Mouse (Mus musculus): ENCODE data around the gene Pycr2. TPM values are rescaled to one million over a fixed set of nuclear protein-coding genes. Genes with fewer than 3 reads are reported as not detected.

Pycr2 gene
- polyA plus RNA-seq, 1 experiment from 2014 or later: 71.7 TPM

- Histone ChIP-seq H3K9me3 (replicated peaks; ENCODE audit: control insufficient read depth, low read length, poor library complexity, severe bottlenecking) (no peaks in the 10 kb centered on the region), H3K27me3 (ENCODE audit: control insufficient read depth, insufficient read depth, low read depth, low read length) (no peaks in the 10 kb centered on the region), H3K9ac (ENCODE audit: low read depth, low read length) (no peak overlapping the region), H3K27ac (ENCODE audit: low read length) (no peak overlapping the region), H3K4me3 (ENCODE audit: low read depth, low read length) (no peak overlapping the region), H3K4me2 (ENCODE audit: low read length) (no peak overlapping the region), H3K36me3 (ENCODE audit: control insufficient read depth, insufficient read depth, low read length) (no peaks in the 10 kb centered on the region), H3K4me1 (ENCODE audit: control insufficient read depth, insufficient read depth, low read length) (peaks cover 17% of the 10 kb centered on the region)
- ATAC-seq: no peak
- WGBS: 1% methylated on average over 4 of the region's 4 CpGs
These were observed 3.0 kb upstream of the Pycr2 start for GRCm38 (mm10) chr1:180901107-180901506.

- no peak overlapping the region for H3K4me2 ChIP-seq (ENCODE audit: low read length)
- no peaks in the 10 kb centered on the region for H3K27me3 ChIP-seq (ENCODE audit: control insufficient read depth, insufficient read depth, low read depth, low read length)
- ATAC-seq: no peak
- no peaks in the 10 kb centered on the region for H3K9me3 ChIP-seq (replicated peaks; ENCODE audit: control insufficient read depth, low read length, poor library complexity, severe bottlenecking)
- H3K27ac ChIP-seq (ENCODE audit: low read length): no peak overlapping the region
- H3K4me3 ChIP-seq (ENCODE audit: low read depth, low read length): no peak overlapping the region
- H3K36me3 ChIP-seq (ENCODE audit: control insufficient read depth, insufficient read depth, low read length): peaks cover 5% of the 10 kb centered on the region; the same call in 1 of the 2 replicates
- peaks cover 17% of the 10 kb centered on the region for H3K4me1 ChIP-seq (ENCODE audit: control insufficient read depth, insufficient read depth, low read length)
- no peak overlapping the region for H3K9ac ChIP-seq (ENCODE audit: low read depth, low read length)
- WGBS: 51% methylated on average over 5 of the region's 5 CpGs
These were observed 1.2 kb upstream of the Pycr2 start for GRCm38 (mm10) chr1:180902915-180903314.

GRCm38 (mm10) chr1:180903666-180904038, 441 bp upstream of the Pycr2 start:
- peak overlapping the region; percentile 96 for H3K9ac ChIP-seq (ENCODE audit: low read depth, low read length)
- H3K4me1 ChIP-seq (ENCODE audit: control insufficient read depth, insufficient read depth, low read length): peaks cover 17% of the 10 kb centered on the region
- peak overlapping the region; percentile 91 for H3K4me3 ChIP-seq (ENCODE audit: low read depth, low read length)
- H3K4me2 ChIP-seq (ENCODE audit: low read length): peak overlapping the region; percentile 96
- H3K36me3 ChIP-seq (ENCODE audit: control insufficient read depth, insufficient read depth, low read length): peaks cover 5% of the 10 kb centered on the region; the same call in 1 of the 2 replicates
- H3K9me3 ChIP-seq (replicated peaks; ENCODE audit: control insufficient read depth, low read length, poor library complexity, severe bottlenecking): no peaks in the 10 kb centered on the region
- WGBS: 33% methylated on average over 10 of the region's 10 CpGs
- H3K27ac ChIP-seq (ENCODE audit: low read length): peak overlapping the region; percentile 60; the same call in 1 of the 2 replicates
- ATAC-seq: no peak
- no peaks in the 10 kb centered on the region for H3K27me3 ChIP-seq (ENCODE audit: control insufficient read depth, insufficient read depth, low read depth, low read length)

GRCm38 (mm10) chr1:180904815-180905080, 655 bp downstream of the Pycr2 start:
- peak; percentile 37 for ATAC-seq
- Histone ChIP-seq H3K4me3 (ENCODE audit: low read depth, low read length) (peak overlapping the region; percentile 91), H3K4me2 (ENCODE audit: low read length) (peak overlapping the region; percentile 96), H3K4me1 (ENCODE audit: control insufficient read depth, insufficient read depth, low read length) (peaks cover 17% of the 10 kb centered on the region), H3K27me3 (ENCODE audit: control insufficient read depth, insufficient read depth, low read depth, low read length) (no peaks in the 10 kb centered on the region), H3K9me3 (replicated peaks; ENCODE audit: control insufficient read depth, low read length, poor library complexity, severe bottlenecking) (no peaks in the 10 kb centered on the region), H3K9ac (ENCODE audit: low read depth, low read length) (peak overlapping the region; percentile 96), H3K27ac (ENCODE audit: low read length) (peak overlapping the region; percentile 89; the same call in 1 of the 2 replicates), H3K36me3 (ENCODE audit: control insufficient read depth, insufficient read depth, low read length) (peaks cover 5% of the 10 kb centered on the region; the same call in 1 of the 2 replicates)
- 3% methylated on average over 5 of the region's 5 CpGs for WGBS

GRCm38 (mm10) chr1:180905307-180905706, 1.2 kb downstream of the Pycr2 start:
- WGBS: 61% methylated on average over 6 of the region's 6 CpGs
- Histone ChIP-seq H3K4me3 (ENCODE audit: low read depth, low read length) (peak overlapping the region; percentile 91), H3K4me1 (ENCODE audit: control insufficient read depth, insufficient read depth, low read length) (peaks cover 17% of the 10 kb centered on the region), H3K9ac (ENCODE audit: low read depth, low read length) (peak overlapping the region; percentile 96), H3K36me3 (ENCODE audit: control insufficient read depth, insufficient read depth, low read length) (peaks cover 5% of the 10 kb centered on the region; the same call in 1 of the 2 replicates), H3K27ac (ENCODE audit: low read length) (no peak overlapping the region), H3K9me3 (replicated peaks; ENCODE audit: control insufficient read depth, low read length, poor library complexity, severe bottlenecking) (no peaks in the 10 kb centered on the region), H3K4me2 (ENCODE audit: low read length) (peak overlapping the region; percentile 96), H3K27me3 (ENCODE audit: control insufficient read depth, insufficient read depth, low read depth, low read length) (no peaks in the 10 kb centered on the region)
- no peak for ATAC-seq

- no peak for ATAC-seq
- Histone ChIP-seq H3K36me3 (ENCODE audit: control insufficient read depth, insufficient read depth, low read length) (peaks cover 5% of the 10 kb centered on the region; the same call in 1 of the 2 replicates), H3K27me3 (ENCODE audit: control insufficient read depth, insufficient read depth, low read depth, low read length) (no peaks in the 10 kb centered on the region), H3K4me2 (ENCODE audit: low read length) (peak overlapping the region; percentile 96), H3K9ac (ENCODE audit: low read depth, low read length) (peak overlapping the region; percentile 96), H3K27ac (ENCODE audit: low read length) (no peak overlapping the region), H3K4me1 (ENCODE audit: control insufficient read depth, insufficient read depth, low read length) (peaks cover 17% of the 10 kb centered on the region), H3K4me3 (ENCODE audit: low read depth, low read length) (no peak overlapping the region), H3K9me3 (replicated peaks; ENCODE audit: control insufficient read depth, low read length, poor library complexity, severe bottlenecking) (no peaks in the 10 kb centered on the region)
- WGBS: 94% methylated on average over 17 of the region's 17 CpGs
These were observed 1.8 kb downstream of the Pycr2 start for GRCm38 (mm10) chr1:180905876-180906275.

- ATAC-seq: no peak
- H3K4me2 ChIP-seq (ENCODE audit: low read length): no peak overlapping the region
- WGBS: 93% methylated on average over 24 of the region's 24 CpGs
These were observed 2.5 kb downstream of the Pycr2 start for GRCm38 (mm10) chr1:180906461-180907147.

GRCm38 (mm10) chr1:180911138-180911537, 7.0 kb downstream of the Pycr2 start:
- H3K4me1 ChIP-seq (ENCODE audit: control insufficient read depth, insufficient read depth, low read length): no peaks in the 10 kb centered on the region

More at GRCm38 (mm10) chr1:180906461-180907147, 2.5 kb downstream of the Pycr2 start:
- Histone ChIP-seq H3K9me3 (replicated peaks; ENCODE audit: control insufficient read depth, low read length, poor library complexity, severe bottlenecking) (no peaks in the 10 kb centered on the region), H3K27me3 (ENCODE audit: control insufficient read depth, insufficient read depth, low read depth, low read length) (no peaks in the 10 kb centered on the region), H3K36me3 (ENCODE audit: control insufficient read depth, insufficient read depth, low read length) (peaks cover 5% of the 10 kb centered on the region; the same call in 1 of the 2 replicates), H3K27ac (ENCODE audit: low read length) (no peak overlapping the region), H3K9ac (ENCODE audit: low read depth, low read length) (no peak overlapping the region), H3K4me3 (ENCODE audit: low read depth, low read length) (no peak overlapping the region), H3K4me1 (ENCODE audit: control insufficient read depth, insufficient read depth, low read length) (peaks cover 17% of the 10 kb centered on the region)

GRCm38 (mm10) chr1:180911653-180912287, 7.7 kb downstream of the Pycr2 start:
- no peak for ATAC-seq
- Histone ChIP-seq H3K9ac (ENCODE audit: low read depth, low read length) (no peak overlapping the region), H3K4me1 (ENCODE audit: control insufficient read depth, insufficient read depth, low read length) (no peaks in the 10 kb centered on the region), H3K4me3 (ENCODE audit: low read depth, low read length) (no peak overlapping the region), H3K36me3 (ENCODE audit: control insufficient read depth, insufficient read depth, low read length) (peaks cover 5% of the 10 kb centered on the region; the same call in 1 of the 2 replicates), H3K27me3 (ENCODE audit: control insufficient read depth, insufficient read depth, low read depth, low read length) (no peaks in the 10 kb centered on the region), H3K4me2 (ENCODE audit: low read length) (no peak overlapping the region), H3K27ac (ENCODE audit: low read length) (no peak overlapping the region), H3K9me3 (replicated peaks; ENCODE audit: control insufficient read depth, low read length, poor library complexity, severe bottlenecking) (no peaks in the 10 kb centered on the region)
- 62% methylated on average over 18 of the region's 20 CpGs for WGBS

More at GRCm38 (mm10) chr1:180911138-180911537, 7.0 kb downstream of the Pycr2 start:
- H3K9me3 ChIP-seq (replicated peaks; ENCODE audit: control insufficient read depth, low read length, poor library complexity, severe bottlenecking): no peaks in the 10 kb centered on the region
- H3K4me3 ChIP-seq (ENCODE audit: low read depth, low read length): no peak overlapping the region
- no peak for ATAC-seq
- H3K9ac ChIP-seq (ENCODE audit: low read depth, low read length): no peak overlapping the region
- H3K4me2 ChIP-seq (ENCODE audit: low read length): no peak overlapping the region
- peaks cover 5% of the 10 kb centered on the region; the same call in 1 of the 2 replicates for H3K36me3 ChIP-seq (ENCODE audit: control insufficient read depth, insufficient read depth, low read length)
- no peaks in the 10 kb centered on the region for H3K27me3 ChIP-seq (ENCODE audit: control insufficient read depth, insufficient read depth, low read depth, low read length)
- WGBS: 46% methylated on average over 8 of the region's 8 CpGs
- H3K27ac ChIP-seq (ENCODE audit: low read length): no peak overlapping the region

Data from midbrain, embryonic 16.5 days (tissue).